Mouse (Mus musculus) liver, embryonic 15.5 days (tissue): Measurements from ENCODE around the gene Bcar3. TPM values are rescaled to one million over a fixed set of nuclear protein-coding genes. Genes with fewer than 3 reads are reported as not detected.
"Not testable (repeated sequence)": the region's sequence is repeated elsewhere in the genome, so short reads cannot be mapped to it uniquely, and the experiment has no call there.

Source experiments
- ATAC-seq: fragments of 200-750 bp; cut with Nextera tagmentation; 2 replicates; pipeline ENCODE4 v1.8.0; 2017; ENCODE audit warnings: moderate number of reproducible peaks, mild to moderate bottlenecking, moderate library complexity; ENCODE audit not compliant: insufficient read depth
- H3K27ac ChIP-seq: fragments of 300-500 bp; sonication (generic); replicated peaks from 2 replicates; pipeline ENCODE4 v1.5.1; 2015; ENCODE audit warnings: mild to moderate bottlenecking, inconsistent platforms
- H3K27me3 ChIP-seq: fragments of 300-500 bp; sonication (generic); 2 replicates; pipeline ENCODE4 v1.6.1; 2015; ENCODE audit warnings: mild to moderate bottlenecking, inconsistent platforms
- H3K36me3 ChIP-seq: fragments of 300-500 bp; sonication (generic); replicated peaks from 2 replicates; pipeline ENCODE4 v1.6.1; 2015; ENCODE audit warnings: moderate library complexity, mild to moderate bottlenecking, inconsistent platforms
- H3K4me1 ChIP-seq: fragments of 300-500 bp; sonication (generic); replicated peaks from 2 replicates; pipeline ENCODE4 v1.6.1; 2015; ENCODE audit warnings: inconsistent platforms
- H3K4me2 ChIP-seq: fragments of 300-500 bp; sonication (generic); 2 replicates; pipeline ENCODE4 v1.6.1; 2015; ENCODE audit warnings: moderate library complexity, mild to moderate bottlenecking, inconsistent platforms
- H3K4me3 ChIP-seq: fragments of 300-500 bp; sonication (generic); replicated peaks from 2 replicates; pipeline ENCODE4 v1.5.1; 2015; ENCODE audit warnings: mild to moderate bottlenecking, inconsistent platforms
- H3K9ac ChIP-seq: fragments of 300-500 bp; sonication (generic); 2 replicates; pipeline ENCODE4 v1.6.1; 2015; ENCODE audit warnings: moderate library complexity, mild to moderate bottlenecking, inconsistent platforms
- H3K9me3 ChIP-seq: fragments of 300-500 bp; sonication (generic); replicated peaks from 2 replicates; pipeline ENCODE4 v1.6.1; 2016; ENCODE audit warnings: inconsistent platforms
- WGBS: fragments of 180-500 bp; shearing (Covaris S2); methylation state at CpG from one replicate; pipeline ENCODE4 v1.1.7; 2015; ENCODE audit warnings: mixed read lengths; ENCODE audit not compliant: insufficient replicate concordance; 5-methylcytosine and 5-hydroxymethylcytosine counted together
- polyA plus RNA-seq: library from polyadenylated mRNA; unstranded; fragments of >200 nt; fragmentation: Nextera tagmentation; extraction: Ambion mirVana; gene quantifications from 2 replicates; pipeline ENCODE4 v1.2.1, GENCODE M21; 2015

The Bcar3 gene
- polyA plus RNA-seq, 1 experiment from 2014 or later, result 5.2 TPM

- H3K27me3 ChIP-seq, H3K4me2 ChIP-seq, H3K4me3 ChIP-seq, H3K27ac ChIP-seq, ATAC-seq, H3K9ac ChIP-seq, H3K9me3 ChIP-seq: not testable (repeated sequence)
- 68% methylated on average over 1 of the region's 1 CpGs for WGBS
- Histone ChIP-seq H3K4me1 (peaks cover 43% of the 10 kb centered on the region), H3K36me3 (peaks cover 43% of the 10 kb centered on the region)
These were observed 21.4 kb upstream of the Bcar3 start for GRCm38 (mm10) chr3:122272565-122272964.

GRCm38 (mm10) chr3:122273407-122274240 lies 20.3 kb upstream of the Bcar3 start:
- Histone ChIP-seq H3K4me1 (peaks cover 51% of the 10 kb centered on the region), H3K4me2 (peak overlapping the region; percentile 82), H3K4me3 (peak overlapping the region; percentile 96), H3K36me3 (peaks cover 44% of the 10 kb centered on the region), H3K9me3 (no peaks in the 10 kb centered on the region), H3K27ac (no peak overlapping the region), H3K9ac (peak overlapping the region; percentile 96), H3K27me3 (no peaks in the 10 kb centered on the region)
- WGBS, result 7% methylated on average over 20 of the region's 20 CpGs
- ATAC-seq, result no peak

- H3K4me2 ChIP-seq, result peak within 1 kb of the TSS; percentile 82
- H3K4me3 ChIP-seq, result peak within 1 kb of the TSS; percentile 96
- H3K27ac ChIP-seq, result peak within 1 kb of the TSS; percentile 76
- peak within 1 kb of the TSS; percentile 96 for H3K9ac ChIP-seq
- H3K9me3 ChIP-seq, result no peaks in the 10 kb centered on the region
- under 1% methylated on average over 57 of the region's 57 CpGs for WGBS
- peaks cover 51% of the 10 kb centered on the region for H3K4me1 ChIP-seq
- H3K36me3 ChIP-seq, result peaks cover 49% of the 10 kb centered on the region
- H3K27me3 ChIP-seq, result no peaks in the 10 kb centered on the region
- ATAC-seq, result peak; percentile 87
These were observed 19.5 kb upstream of the Bcar3 start, which contains the start of gene Dnttip2 for GRCm38 (mm10) chr3:122274241-122275024. Dnttip2 (plus strand) TSS chr3:122274388.

GRCm38 (mm10) chr3:122275111-122275510 lies 18.8 kb upstream of the Bcar3 start:
- Histone ChIP-seq H3K4me1 (peaks cover 51% of the 10 kb centered on the region), H3K27me3 (no peaks in the 10 kb centered on the region), H3K9me3 (no peaks in the 10 kb centered on the region), H3K4me3 (peak overlapping the region; percentile 96), H3K27ac (0 out of 2 replicates have a peak overlapping the region, but pooled peaks have one; percentile 76), H3K9ac (peak overlapping the region; percentile 96; the same call in 1 of the 2 replicates), H3K4me2 (peak overlapping the region; percentile 82), H3K36me3 (peaks cover 52% of the 10 kb centered on the region)
- ATAC-seq, result no peak
- 76% methylated on average over 10 of the region's 10 CpGs for WGBS

DNA sequence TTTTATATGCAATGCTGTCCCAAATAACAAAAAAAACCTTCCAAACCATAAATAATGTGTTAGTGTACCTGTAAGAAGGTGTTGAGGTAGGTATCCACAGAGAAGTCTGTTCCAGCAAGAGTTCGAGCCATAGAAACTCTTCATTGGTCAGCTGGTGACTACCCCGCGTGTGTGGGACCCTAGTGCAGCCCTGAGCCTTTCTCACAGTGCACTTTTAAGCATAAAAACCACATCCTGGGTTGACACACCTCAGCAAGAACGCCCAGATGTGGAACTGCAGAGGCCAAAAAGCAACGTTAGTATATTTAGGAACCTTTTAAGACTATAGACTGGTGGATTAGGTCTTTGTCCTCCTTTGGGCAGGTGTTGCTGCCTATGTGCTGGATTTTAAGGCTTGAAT lies 6.7 kb upstream of the Bcar3 start:
- no peak for ATAC-seq
- no peak overlapping the region for H3K4me3 ChIP-seq
- H3K27ac ChIP-seq, result no peak overlapping the region
- no peak overlapping the region for H3K9ac ChIP-seq
- peaks cover 24% of the 10 kb centered on the region for H3K27me3 ChIP-seq
- H3K36me3 ChIP-seq, result peaks cover 34% of the 10 kb centered on the region
- WGBS, result 38% methylated on average over 5 of the region's 5 CpGs
- H3K9me3 ChIP-seq, result no peaks in the 10 kb centered on the region
- peaks cover 12% of the 10 kb centered on the region for H3K4me1 ChIP-seq
- H3K4me2 ChIP-seq, result no peak overlapping the region

DNA sequence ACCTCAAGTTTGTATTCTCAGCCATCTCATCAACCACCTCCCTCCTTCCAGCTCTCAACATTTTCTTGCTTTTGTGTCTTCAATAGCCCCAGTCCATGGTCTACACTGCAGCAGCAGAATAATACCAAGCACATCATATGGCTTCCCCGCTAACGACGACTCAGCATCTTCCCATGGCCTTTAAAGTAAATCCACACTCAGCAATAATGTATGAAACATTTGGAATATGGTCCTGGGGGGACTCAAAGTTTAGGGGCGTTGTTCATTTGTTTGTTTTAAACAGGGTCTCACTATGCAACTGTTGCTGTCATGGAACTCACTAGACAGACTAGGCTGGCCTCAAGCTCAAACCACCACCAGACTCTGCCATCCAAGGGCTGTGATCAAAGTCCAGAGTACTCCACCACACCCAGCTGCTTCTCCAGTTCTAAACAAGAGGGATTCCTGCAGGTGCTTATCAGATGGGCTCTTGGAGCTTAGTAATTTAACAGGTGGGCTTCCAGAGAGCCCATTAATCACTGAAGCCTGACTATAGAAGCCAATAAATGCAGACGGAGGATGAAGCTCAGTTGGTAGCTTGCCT lies 5.2 kb upstream of the Bcar3 start:
- H3K27me3 ChIP-seq, result peaks cover 37% of the 10 kb centered on the region
- H3K4me2 ChIP-seq, result no peak overlapping the region
- H3K9me3 ChIP-seq, result no peaks in the 10 kb centered on the region
- ATAC-seq, result no peak
- no peak overlapping the region for H3K27ac ChIP-seq
- peaks cover 19% of the 10 kb centered on the region for H3K36me3 ChIP-seq
- 72% methylated on average over 5 of the region's 5 CpGs for WGBS
- H3K4me3 ChIP-seq, result no peak overlapping the region
- peaks cover 23% of the 10 kb centered on the region for H3K4me1 ChIP-seq
- H3K9ac ChIP-seq, result no peak overlapping the region

GRCm38 (mm10) chr3:122289344-122289743 lies 4.6 kb upstream of the Bcar3 start:
- WGBS, result 56% methylated on average over 4 of the region's 4 CpGs
- ATAC-seq, H3K4me3 ChIP-seq, H3K9ac ChIP-seq, H3K27ac ChIP-seq, H3K4me2 ChIP-seq, H3K9me3 ChIP-seq: not testable (repeated sequence)
- peaks cover 30% of the 10 kb centered on the region for H3K4me1 ChIP-seq
- H3K27me3 ChIP-seq, result peaks cover 43% of the 10 kb centered on the region
- H3K36me3 ChIP-seq, result peaks cover 12% of the 10 kb centered on the region

DNA sequence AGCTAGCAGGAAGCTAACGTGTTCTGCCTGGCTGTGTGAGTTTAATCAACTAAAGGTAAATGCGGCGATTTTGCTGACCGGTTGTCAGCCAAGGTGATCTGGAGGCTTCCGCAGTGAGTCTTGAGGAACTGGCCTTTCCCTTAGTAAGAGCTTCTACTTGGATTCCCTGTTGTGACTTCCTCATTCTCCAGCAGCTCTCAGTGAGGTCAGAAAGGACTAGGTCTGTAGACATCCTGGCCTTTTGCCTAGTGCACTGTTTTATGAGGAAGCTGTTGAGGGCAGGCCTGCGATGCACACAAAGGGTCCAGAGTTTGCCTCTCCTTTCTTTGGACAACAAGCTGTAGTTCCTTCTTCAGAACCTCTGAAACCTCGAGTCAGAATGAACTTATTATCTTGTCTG lies 3.2 kb upstream of the Bcar3 start:
- no peak overlapping the region for H3K4me3 ChIP-seq
- ATAC-seq, result no peak
- no peak overlapping the region for H3K9ac ChIP-seq
- peaks cover 39% of the 10 kb centered on the region for H3K4me1 ChIP-seq
- no peaks in the 10 kb centered on the region for H3K9me3 ChIP-seq
- H3K4me2 ChIP-seq, result no peak overlapping the region
- H3K27me3 ChIP-seq, result peaks cover 51% of the 10 kb centered on the region
- 25% methylated on average over 7 of the region's 7 CpGs for WGBS
- H3K27ac ChIP-seq, result no peak overlapping the region
- peaks cover 2% of the 10 kb centered on the region for H3K36me3 ChIP-seq

GRCm38 (mm10) chr3:122291828-122292227 lies 2.1 kb upstream of the Bcar3 start:
- H3K27ac ChIP-seq, result no peak overlapping the region
- no peaks in the 10 kb centered on the region for H3K36me3 ChIP-seq
- H3K27me3 ChIP-seq, result peaks cover 51% of the 10 kb centered on the region
- no peak overlapping the region for H3K9ac ChIP-seq
- WGBS, result 40% methylated on average over 12 of the region's 12 CpGs
- no peaks in the 10 kb centered on the region for H3K9me3 ChIP-seq
- peak overlapping the region; percentile 99 for H3K4me2 ChIP-seq
- no peak for ATAC-seq
- H3K4me3 ChIP-seq, result peak overlapping the region; percentile 85
- peaks cover 41% of the 10 kb centered on the region for H3K4me1 ChIP-seq

DNA sequence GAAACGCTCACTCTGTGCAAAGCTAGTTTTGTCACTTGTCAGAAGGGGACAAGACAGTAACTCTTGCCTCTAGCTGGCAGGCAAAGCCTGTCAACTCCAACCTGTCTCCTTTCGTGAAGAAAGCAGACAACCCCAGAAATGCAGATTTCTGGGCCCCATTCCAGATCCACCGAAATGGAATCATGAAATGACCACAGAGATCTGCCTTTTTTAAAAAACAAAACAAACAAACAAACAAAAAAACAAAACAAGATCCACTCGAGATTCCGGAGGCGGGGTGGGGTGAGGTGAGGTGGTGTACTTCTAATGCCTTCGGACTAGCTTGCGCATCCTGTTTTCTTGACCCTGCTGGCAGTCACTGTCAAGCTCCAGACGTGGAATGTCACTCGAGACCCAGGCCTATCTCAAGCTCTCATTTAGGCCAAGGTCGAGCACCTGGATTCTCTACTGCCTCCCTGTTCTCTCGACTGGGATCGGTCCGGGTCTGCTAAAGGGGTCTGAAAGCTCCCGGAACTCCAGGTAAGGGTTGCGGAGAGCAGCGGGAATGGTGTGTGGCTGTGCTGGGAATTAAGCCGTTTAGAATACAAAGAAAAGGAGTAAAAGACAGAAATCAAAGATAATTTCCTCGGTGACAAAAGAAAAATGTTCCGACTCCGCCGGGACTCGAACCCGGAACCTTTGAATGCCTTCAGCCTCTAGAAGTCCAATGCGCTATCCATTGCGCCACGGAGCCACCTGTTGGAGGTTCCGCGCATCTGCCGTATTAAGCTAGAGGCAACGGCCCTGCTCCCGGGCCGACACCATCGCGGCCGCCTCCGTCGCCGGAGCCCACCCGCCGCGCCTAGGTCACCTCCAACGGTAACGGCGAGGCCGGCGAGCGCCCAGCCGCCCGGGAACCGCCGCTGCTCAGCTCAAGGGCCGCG lies 1.4 kb upstream of the Bcar3 start:
- ATAC-seq, result peak; percentile 82
- Histone ChIP-seq H3K9me3 (no peaks in the 10 kb centered on the region), H3K27me3 (peaks cover 51% of the 10 kb centered on the region), H3K4me1 (peaks cover 41% of the 10 kb centered on the region), H3K9ac (peak overlapping the region; percentile 73), H3K4me3 (peak overlapping the region; percentile 85), H3K4me2 (peak overlapping the region; percentile 99), H3K27ac (peak overlapping the region; percentile 74), H3K36me3 (no peaks in the 10 kb centered on the region)
- 8% methylated on average over 54 of the region's 54 CpGs for WGBS
